Mouse (Mus musculus) megakaryocyte, embryonic 14.5 days (primary cell): Measurements from ENCODE around the gene Cmpk1.

Experiments used
- FLI1 ChIP-seq: IDR thresholded peaks from 2 replicates; pipeline ENCODE4 v1.6.1; 2012; ENCODE audit warnings: low read length, inconsistent platforms, mixed read lengths
- GATA1 ChIP-seq: IDR thresholded peaks from 3 replicates; pipeline ENCODE4 v1.6.1; 2012; ENCODE audit warnings: mixed read lengths, low read length, inconsistent platforms, borderline replicate concordance

GRCm38 (mm10) chr4:114912705-114913593 is 74.1 kb downstream of the Cmpk1 start:
- TF ChIP-seq FLI1: no peak
- TF ChIP-seq GATA1: no peak
